Mouse (Mus musculus): ENCODE results near the gene Gm10375. TPM values are rescaled to one million over a fixed set of nuclear protein-coding genes. Genes with fewer than 3 reads are reported as not detected.
"Not testable (repeated sequence)": the region's sequence is repeated elsewhere in the genome, so short reads cannot be mapped to it uniquely, and the experiment has no call there.

Gene Gm10375
- not detected in 2 replicates for polyA plus RNA-seq (2015; fragmentation: Nextera tagmentation; extraction: Ambion mirVana)

DNA sequence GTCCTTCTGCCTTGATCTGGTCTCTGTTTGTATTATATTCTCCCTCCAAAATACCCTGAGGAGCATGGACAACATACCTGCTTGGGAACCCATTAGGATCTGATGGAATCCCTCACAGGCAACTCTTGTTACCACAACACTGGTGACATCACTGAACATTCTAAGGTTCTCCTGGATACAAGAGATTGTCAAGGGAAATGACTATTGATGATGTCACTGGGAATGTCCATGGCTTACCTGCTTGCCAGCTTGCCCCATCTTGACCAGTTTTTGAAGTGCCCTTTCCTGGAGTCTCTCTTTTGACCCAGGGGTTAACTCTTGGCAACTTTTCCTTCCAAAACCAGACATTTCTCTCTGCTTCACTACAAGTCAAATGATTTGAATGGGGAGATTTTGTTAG is at the start of gene Gm10375:
Gene Gm10375, minus strand, starts transcription at position 101 of the 400 bp plus-strand sequence.
- not testable (repeated sequence) for H3K36me3 ChIP-seq (ENCODE audit: poor library complexity, severe bottlenecking); H3K4me1 ChIP-seq; H3K27me3 ChIP-seq; H3K27ac ChIP-seq; H3K9ac ChIP-seq; ATAC-seq; H3K9me3 ChIP-seq (replicated peaks); H3K4me3 ChIP-seq; H3K4me2 ChIP-seq

DNA sequence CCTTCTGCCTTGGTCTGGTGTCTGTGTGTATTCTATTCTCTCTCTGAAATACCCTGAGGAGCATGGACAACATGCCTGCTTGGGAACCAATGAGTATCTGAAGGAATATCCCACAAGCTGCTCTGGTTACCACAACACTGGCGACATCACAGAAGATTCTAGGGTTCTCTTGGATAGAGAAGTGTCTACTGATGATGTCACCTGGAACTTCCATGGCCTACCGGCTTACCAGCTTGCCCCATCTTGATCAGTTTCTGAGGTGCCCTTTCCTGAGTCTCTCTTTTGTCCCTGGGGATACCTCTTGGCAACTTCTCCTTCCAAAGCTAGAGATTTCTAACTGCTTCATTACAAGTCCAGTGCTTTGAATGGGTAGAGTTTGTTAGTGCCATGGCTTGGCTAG is 28.8 kb downstream of the Gm10375 start, which contains the start of gene Gm17654:
Gene Gm17654, minus strand, starts transcription at position 101 of the 400 bp plus-strand sequence.
- H3K4me2 ChIP-seq; H3K4me1 ChIP-seq; H3K4me3 ChIP-seq; H3K27me3 ChIP-seq; H3K36me3 ChIP-seq (ENCODE audit: poor library complexity, severe bottlenecking); H3K27ac ChIP-seq; H3K9me3 ChIP-seq (replicated peaks); H3K9ac ChIP-seq; ATAC-seq: not testable (repeated sequence)
- 82% methylated on average over 1 of the region's 2 CpGs for WGBS

DNA sequence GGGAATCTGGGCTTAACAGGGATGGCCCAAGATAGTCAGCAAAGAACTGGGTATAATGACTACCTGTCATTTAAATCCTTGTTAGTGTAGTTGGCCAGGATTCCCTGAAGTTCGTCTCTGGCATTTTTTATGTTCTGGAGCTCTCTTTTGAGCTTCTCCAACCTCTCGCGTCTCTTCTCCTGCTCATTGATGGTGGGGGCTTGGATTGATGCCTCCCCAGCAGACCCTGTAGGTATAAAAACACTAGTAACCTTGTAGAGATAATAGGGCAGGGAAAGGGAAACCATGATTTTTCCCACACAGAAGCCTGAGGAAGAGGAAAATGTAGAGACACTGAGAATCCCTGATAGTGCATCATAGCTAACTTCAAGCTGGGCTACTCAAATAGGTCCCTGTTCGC is 29.8 kb downstream of the Gm10375 start:
- not testable (repeated sequence) for H3K4me3 ChIP-seq; H3K4me1 ChIP-seq; H3K27ac ChIP-seq; H3K27me3 ChIP-seq; H3K36me3 ChIP-seq (ENCODE audit: poor library complexity, severe bottlenecking); H3K9me3 ChIP-seq (replicated peaks); H3K4me2 ChIP-seq; ATAC-seq; H3K9ac ChIP-seq
- WGBS, result 86% methylated on average over 4 of the region's 4 CpGs

Other genes starting within 250 kb of the Gm10375 start
- gene Gm8138, start 191.7 kb downstream of the Gm10375 start, polyA plus RNA-seq (2015; fragmentation: Nextera tagmentation; extraction: Ambion mirVana), result not detected in 2 replicates
- gene Gm5799, start 64.4 kb downstream of the Gm10375 start, polyA plus RNA-seq (2015; fragmentation: Nextera tagmentation; extraction: Ambion mirVana), result not detected in 2 replicates
- gene Gm17654, start 28.9 kb downstream of the Gm10375 start, polyA plus RNA-seq (2015; fragmentation: Nextera tagmentation; extraction: Ambion mirVana), result not detected in 2 replicates
- gene Gm8165, start 69.2 kb upstream of the Gm10375 start, polyA plus RNA-seq (2015; fragmentation: Nextera tagmentation; extraction: Ambion mirVana), result not detected in 2 replicates
- gene Gm7324, start 89.8 kb upstream of the Gm10375 start, polyA plus RNA-seq (2015; fragmentation: Nextera tagmentation; extraction: Ambion mirVana), result 2.4 and 2.5 TPM in 2 replicates
- gene Gm16506, start 119.5 kb upstream of the Gm10375 start, polyA plus RNA-seq (2015; fragmentation: Nextera tagmentation; extraction: Ambion mirVana), result not detected in 2 replicates
- gene Gm6526, start 139.9 kb upstream of the Gm10375 start, polyA plus RNA-seq (2015; fragmentation: Nextera tagmentation; extraction: Ambion mirVana), result not detected in 2 replicates
- not detected in 2 replicates for gene Gm8180, start 176.7 kb upstream of the Gm10375 start, polyA plus RNA-seq (2015; fragmentation: Nextera tagmentation; extraction: Ambion mirVana)

Data from forebrain, embryonic 13.5 days (tissue).